Mouse (Mus musculus) forebrain, embryonic 15.5 days (tissue): ENCODE data around the gene Samd4. TPM values are rescaled to one million over a fixed set of nuclear protein-coding genes. Genes with fewer than 3 reads are reported as not detected.
"Not testable (repeated sequence)": the region's sequence is repeated elsewhere in the genome, so short reads cannot be mapped to it uniquely, and the experiment has no call there.

Source experiments
- ATAC-seq: fragments of 200-750 bp; cut with Nextera tagmentation; replicated peaks from 2 replicates; pipeline ENCODE4 v1.8.0; 2017; ENCODE audit warnings: mild to moderate bottlenecking, moderate TSS enrichment, moderate library complexity
- H3K27ac ChIP-seq: fragments of 300-500 bp; sonication (generic); replicated peaks from 2 replicates; pipeline ENCODE4 v1.5.1; 2015; ENCODE audit warnings: mild to moderate bottlenecking, inconsistent platforms
- H3K27me3 ChIP-seq: fragments of 300-500 bp; sonication (generic); 2 replicates; pipeline ENCODE4 v1.6.1; 2015; ENCODE audit warnings: inconsistent platforms
- H3K36me3 ChIP-seq: fragments of 300-500 bp; sonication (generic); 2 replicates; pipeline ENCODE4 v1.6.1; 2015; ENCODE audit warnings: mild to moderate bottlenecking, inconsistent platforms
- H3K4me1 ChIP-seq: fragments of 300-500 bp; sonication (generic); 2 replicates; pipeline ENCODE4 v1.6.1; 2015; ENCODE audit warnings: inconsistent platforms
- H3K4me2 ChIP-seq: fragments of 300-500 bp; sonication (generic); replicated peaks from 2 replicates; pipeline ENCODE4 v1.6.1; 2015; ENCODE audit warnings: mild to moderate bottlenecking, inconsistent platforms
- H3K4me3 ChIP-seq: fragments of 300-500 bp; sonication (generic); 2 replicates; pipeline ENCODE4 v1.5.1; 2015; ENCODE audit warnings: mild to moderate bottlenecking, inconsistent platforms
- H3K9ac ChIP-seq: fragments of 300-500 bp; sonication (generic); replicated peaks from 2 replicates; pipeline ENCODE4 v1.6.1; 2015; ENCODE audit warnings: mild to moderate bottlenecking, inconsistent platforms
- H3K9me3 ChIP-seq: fragments of 300-500 bp; sonication (generic); 2 replicates; pipeline ENCODE4 v1.6.1; 2016; ENCODE audit warnings: inconsistent platforms
- WGBS: fragments of 180-500 bp; shearing (Covaris S2); methylation state at CpG from one replicate; pipeline ENCODE4 v1.1.7; 2015; ENCODE audit warnings: mixed read lengths; 5-methylcytosine and 5-hydroxymethylcytosine counted together
- polyA plus RNA-seq: library from polyadenylated mRNA; unstranded; fragments of >200 nt; fragmentation: Nextera tagmentation; extraction: Ambion mirVana; gene quantifications from 2 replicates; pipeline ENCODE4 v1.2.1, GENCODE M21; 2015

Gene Samd4
- polyA plus RNA-seq, 1 experiment from 2014 or later, result 4.6 TPM

- H3K4me1 ChIP-seq, result no peaks in the 10 kb centered on the region
- H3K9me3 ChIP-seq, result no peaks in the 10 kb centered on the region
- H3K4me3 ChIP-seq, result no peak overlapping the region
- no peak overlapping the region for H3K9ac ChIP-seq
- no peaks in the 10 kb centered on the region for H3K27me3 ChIP-seq
- H3K36me3 ChIP-seq, result no peaks in the 10 kb centered on the region
- ATAC-seq, result no peak
- H3K27ac ChIP-seq, result no peak overlapping the region
- H3K4me2 ChIP-seq, result no peak overlapping the region
- WGBS, result 94% methylated on average over 3 of the region's 3 CpGs
Measured at GRCm38 (mm10) chr14:47105755-47106154, 223.1 kb downstream of the Samd4 start.

GRCm38 (mm10) chr14:47107461-47107860, 224.8 kb downstream of the Samd4 start:
- 80% methylated on average over 3 of the region's 3 CpGs for WGBS
- no peak overlapping the region for H3K4me3 ChIP-seq
- no peak overlapping the region for H3K9ac ChIP-seq
- H3K4me2 ChIP-seq, result no peak overlapping the region
- H3K36me3 ChIP-seq, result no peaks in the 10 kb centered on the region
- no peak overlapping the region for H3K27ac ChIP-seq
- no peak for ATAC-seq
- no peaks in the 10 kb centered on the region for H3K4me1 ChIP-seq
- no peaks in the 10 kb centered on the region for H3K27me3 ChIP-seq
- no peaks in the 10 kb centered on the region for H3K9me3 ChIP-seq

DNA sequence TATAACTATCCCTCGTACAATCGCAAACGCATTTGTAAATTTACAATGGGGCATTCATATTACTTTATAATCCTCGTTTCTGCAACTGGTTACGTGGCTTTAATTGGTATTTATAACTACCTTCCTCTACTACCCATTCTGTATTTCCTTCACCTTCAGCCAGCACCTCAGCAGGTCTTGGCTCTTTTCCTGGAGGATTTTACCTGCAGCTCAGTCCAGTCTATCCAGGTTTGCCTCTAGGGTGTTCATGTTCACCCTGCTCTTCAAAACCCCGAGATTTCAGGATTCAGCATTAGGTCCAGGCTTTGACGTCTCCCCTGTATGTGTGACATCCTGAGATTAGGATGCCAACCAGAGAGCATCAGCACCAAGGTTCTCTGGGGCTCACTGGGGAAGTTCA, 227.7 kb downstream of the Samd4 start:
- H3K27me3 ChIP-seq, H3K4me3 ChIP-seq, H3K9ac ChIP-seq, H3K27ac ChIP-seq, H3K4me1 ChIP-seq, H3K4me2 ChIP-seq, H3K9me3 ChIP-seq, H3K36me3 ChIP-seq, ATAC-seq: not testable (repeated sequence)
- 89% methylated on average over 7 of the region's 7 CpGs for WGBS

DNA sequence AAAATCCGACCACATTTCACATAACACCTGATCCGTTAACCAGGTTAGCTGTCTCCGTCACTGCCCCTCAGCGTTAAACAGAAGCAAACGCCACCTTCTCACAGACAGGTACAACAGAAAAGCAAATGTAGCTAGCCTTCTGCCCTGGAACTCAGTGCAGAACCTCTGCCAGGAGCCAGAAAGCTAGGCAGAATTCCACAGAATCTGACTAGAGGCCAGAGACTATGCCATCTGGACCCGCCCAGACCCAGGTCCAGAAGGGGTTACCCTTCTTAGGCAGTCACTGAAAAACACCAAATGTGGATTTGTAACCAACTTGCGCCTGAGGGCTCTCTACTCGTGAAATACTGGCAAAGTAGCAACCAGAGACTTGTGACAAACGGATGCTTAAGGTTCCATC, 228.7 kb downstream of the Samd4 start:
- Histone ChIP-seq H3K4me3 (no peak overlapping the region), H3K9me3 (no peaks in the 10 kb centered on the region), H3K27ac (no peak overlapping the region), H3K36me3 (no peaks in the 10 kb centered on the region), H3K9ac (no peak overlapping the region), H3K27me3 (no peaks in the 10 kb centered on the region), H3K4me2 (no peak overlapping the region), H3K4me1 (no peaks in the 10 kb centered on the region)
- 54% methylated on average over 9 of the region's 9 CpGs for WGBS
- no peak for ATAC-seq

DNA sequence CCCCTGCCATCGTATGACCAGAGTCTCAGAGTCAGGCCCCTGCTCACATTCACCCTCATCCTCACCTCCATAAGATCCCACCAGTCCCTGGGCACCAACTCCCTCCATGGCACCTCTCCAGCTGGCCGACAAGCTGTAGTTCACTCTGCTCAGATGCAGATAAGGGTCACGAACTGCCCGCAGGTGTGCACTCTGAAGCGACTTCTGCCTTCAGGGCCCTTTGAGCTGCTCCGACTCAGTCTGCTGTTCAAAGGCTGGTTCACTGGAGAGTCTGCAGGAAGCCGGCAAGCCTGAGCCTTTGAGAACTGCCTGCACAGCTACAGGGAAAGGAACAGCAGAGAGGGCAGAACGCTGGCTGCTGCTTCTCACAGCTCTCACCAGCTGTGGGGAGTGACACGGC, 232.5 kb downstream of the Samd4 start:
- Histone ChIP-seq H3K27ac (no peak overlapping the region), H3K4me2 (no peak overlapping the region), H3K9ac (no peak overlapping the region), H3K4me1 (no peaks in the 10 kb centered on the region), H3K9me3 (no peaks in the 10 kb centered on the region), H3K36me3 (no peaks in the 10 kb centered on the region), H3K27me3 (no peaks in the 10 kb centered on the region), H3K4me3 (no peak overlapping the region)
- ATAC-seq, result no peak
- WGBS, result 64% methylated on average over 9 of the region's 9 CpGs

GRCm38 (mm10) chr14:47116062-47116762, 233.6 kb downstream of the Samd4 start:
- Histone ChIP-seq H3K27ac (no peak overlapping the region), H3K9me3 (no peaks in the 10 kb centered on the region), H3K4me1 (no peaks in the 10 kb centered on the region), H3K36me3 (no peaks in the 10 kb centered on the region), H3K4me3 (no peak overlapping the region), H3K9ac (no peak overlapping the region), H3K4me2 (no peak overlapping the region), H3K27me3 (no peaks in the 10 kb centered on the region)
- WGBS, result 88% methylated on average over 9 of the region's 10 CpGs
- no peak for ATAC-seq

DNA sequence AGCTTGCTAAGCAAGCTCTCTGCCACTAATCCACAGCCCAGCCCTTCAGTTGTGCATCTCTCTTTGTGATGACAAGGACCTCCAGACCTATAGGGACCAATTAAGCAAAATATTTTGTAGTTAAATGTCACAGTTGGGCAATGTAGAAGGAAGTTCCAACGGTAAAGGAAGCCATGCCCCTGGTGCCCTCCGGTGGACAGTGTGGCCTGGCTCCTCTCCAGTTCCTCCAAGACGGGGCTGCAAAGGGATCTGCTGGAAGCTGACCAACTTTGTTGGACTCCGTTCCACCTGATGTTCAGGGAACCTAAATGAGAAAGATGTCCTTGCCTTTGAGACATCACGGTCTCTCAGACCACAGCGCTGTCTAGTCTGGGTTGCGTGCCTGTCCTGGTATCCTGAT, 234.9 kb downstream of the Samd4 start:
- no peaks in the 10 kb centered on the region for H3K27me3 ChIP-seq
- no peak overlapping the region for H3K4me3 ChIP-seq
- H3K4me2 ChIP-seq, result no peak overlapping the region
- H3K36me3 ChIP-seq, result no peaks in the 10 kb centered on the region
- H3K9ac ChIP-seq, result no peak overlapping the region
- no peaks in the 10 kb centered on the region for H3K9me3 ChIP-seq
- no peak for ATAC-seq
- no peak overlapping the region for H3K27ac ChIP-seq
- H3K4me1 ChIP-seq, result no peaks in the 10 kb centered on the region
- 73% methylated on average over 7 of the region's 7 CpGs for WGBS

DNA sequence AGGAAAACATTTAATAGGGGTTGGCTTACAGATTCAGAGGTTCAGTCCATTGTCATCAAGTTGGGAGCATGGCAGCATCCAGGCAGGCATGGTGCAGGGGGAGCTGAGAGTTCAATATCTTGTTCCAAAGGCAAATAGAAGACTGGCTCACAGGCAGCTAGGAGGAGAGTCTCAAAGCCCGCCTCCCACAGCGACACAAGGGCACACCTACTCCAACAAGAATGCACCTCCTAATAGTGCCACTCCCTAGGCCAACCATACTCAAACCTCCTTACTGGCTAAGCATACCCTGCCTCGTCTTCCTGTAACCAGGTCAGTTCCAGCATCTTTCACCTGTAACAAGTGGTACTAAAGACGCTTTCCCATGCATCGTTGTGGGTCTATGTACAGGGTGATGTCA, 245.3 kb downstream of the Samd4 start:
- Histone ChIP-seq H3K9ac (no peak overlapping the region), H3K27me3 (no peaks in the 10 kb centered on the region), H3K27ac (no peak overlapping the region), H3K9me3 (no peaks in the 10 kb centered on the region), H3K4me3 (no peak overlapping the region), H3K36me3 (no peaks in the 10 kb centered on the region), H3K4me1 (no peaks in the 10 kb centered on the region), H3K4me2 (no peak overlapping the region)
- 88% methylated on average over 5 of the region's 5 CpGs for WGBS
- no peak for ATAC-seq

DNA sequence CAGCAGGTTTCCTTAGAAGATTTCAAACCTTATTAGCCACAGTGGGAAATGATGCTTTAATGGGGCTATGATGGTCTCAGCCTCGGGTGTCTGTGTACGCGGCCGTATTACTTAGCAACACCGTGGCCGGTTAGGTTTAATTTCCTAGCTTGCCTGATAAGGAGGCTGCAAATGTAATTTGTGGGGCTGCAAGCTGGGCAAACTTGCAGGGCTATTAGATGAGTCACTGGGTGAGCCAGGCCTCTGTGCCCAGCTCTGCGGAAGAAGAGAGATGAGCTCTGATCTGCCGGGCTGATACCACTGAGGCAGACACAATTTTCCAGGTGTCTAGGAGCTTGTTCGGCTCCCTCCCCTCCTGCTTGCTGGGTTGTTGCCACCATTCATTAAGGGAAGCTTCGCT, 251.3 kb downstream of the Samd4 start:
- WGBS, result 78% methylated on average over 10 of the region's 10 CpGs
- H3K27ac ChIP-seq, result no peak overlapping the region
- no peak for ATAC-seq

DNA sequence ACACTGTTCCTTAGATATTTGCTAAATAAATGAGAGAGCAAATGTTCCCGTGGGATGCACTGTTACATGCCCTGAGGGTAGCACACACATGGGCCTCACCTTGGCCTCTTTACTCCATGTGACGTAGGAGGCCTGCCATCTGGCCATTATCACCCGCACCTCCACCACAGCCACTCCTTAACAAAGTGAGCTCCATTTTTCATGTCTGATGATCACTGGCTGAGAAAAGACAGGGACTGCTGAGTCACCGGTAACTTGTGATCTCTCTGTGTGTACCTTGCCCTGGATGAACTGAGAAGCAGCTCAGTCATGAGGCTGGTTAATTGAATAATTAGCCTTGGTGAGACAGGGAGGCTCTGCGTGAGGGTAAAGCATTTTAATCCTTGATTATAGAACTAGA, 254.0 kb downstream of the Samd4 start:
- no peak overlapping the region for H3K4me2 ChIP-seq
- WGBS, result 81% methylated on average over 5 of the region's 5 CpGs
- H3K4me3 ChIP-seq, result no peak overlapping the region
- H3K27me3 ChIP-seq, result no peaks in the 10 kb centered on the region
- no peaks in the 10 kb centered on the region for H3K9me3 ChIP-seq
- no peaks in the 10 kb centered on the region for H3K36me3 ChIP-seq
- no peaks in the 10 kb centered on the region for H3K4me1 ChIP-seq
- no peak for ATAC-seq
- no peak overlapping the region for H3K9ac ChIP-seq
- H3K27ac ChIP-seq, result no peak overlapping the region

More for the DNA sequence above, 251.3 kb downstream of the Samd4 start:
- H3K27me3 ChIP-seq, result no peaks in the 10 kb centered on the region
- no peak overlapping the region for H3K9ac ChIP-seq
- H3K4me2 ChIP-seq, result no peak overlapping the region
- H3K4me3 ChIP-seq, result no peak overlapping the region
- no peaks in the 10 kb centered on the region for H3K36me3 ChIP-seq
- H3K9me3 ChIP-seq, result no peaks in the 10 kb centered on the region
- no peaks in the 10 kb centered on the region for H3K4me1 ChIP-seq

DNA sequence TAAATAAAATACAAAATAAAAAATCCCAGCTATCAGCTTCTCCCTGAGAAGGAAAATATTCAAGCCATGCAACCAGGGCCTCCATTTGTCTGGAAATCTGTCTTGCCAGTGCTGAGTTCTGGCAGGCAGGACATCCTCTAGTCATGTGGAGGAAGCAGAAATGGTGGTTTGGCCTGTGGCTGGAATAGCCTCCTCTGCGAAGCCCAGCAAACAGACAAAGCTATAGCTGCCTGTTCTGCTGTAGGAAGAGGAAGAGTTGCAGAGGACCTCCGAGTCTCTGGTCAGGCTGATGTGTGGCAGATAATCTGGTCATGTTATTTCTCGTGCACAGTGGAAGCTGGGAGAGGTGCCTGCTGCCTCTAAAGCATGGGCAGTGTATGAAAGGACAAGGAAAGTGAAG, 256.2 kb downstream of the Samd4 start:
- no peaks in the 10 kb centered on the region for H3K4me1 ChIP-seq
- no peaks in the 10 kb centered on the region for H3K9me3 ChIP-seq
- H3K27ac ChIP-seq, result no peak overlapping the region
- 83% methylated on average over 3 of the region's 3 CpGs for WGBS
- no peak overlapping the region for H3K4me3 ChIP-seq
- no peaks in the 10 kb centered on the region for H3K36me3 ChIP-seq
- H3K27me3 ChIP-seq, result no peaks in the 10 kb centered on the region
- H3K9ac ChIP-seq, result no peak overlapping the region
- no peak for ATAC-seq
- H3K4me2 ChIP-seq, result no peak overlapping the region

DNA sequence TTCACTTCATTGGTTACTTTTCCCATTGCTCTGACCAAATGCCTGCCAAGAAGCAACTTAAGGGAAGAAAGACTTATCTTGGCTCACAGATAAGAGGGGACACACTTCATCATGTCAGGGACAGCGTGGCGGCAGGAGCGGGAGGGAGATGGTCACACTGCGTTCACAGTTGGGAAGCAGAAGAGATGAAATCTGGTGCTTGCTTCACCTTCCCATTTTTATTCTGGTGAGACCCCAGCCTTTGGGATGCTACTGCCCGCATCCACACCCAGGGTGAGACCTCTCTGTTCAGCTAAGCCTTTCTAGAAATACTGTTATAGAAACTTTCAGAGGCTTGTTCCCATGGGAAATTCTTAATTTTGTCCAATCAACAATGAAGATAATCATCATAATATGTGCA, 261.7 kb downstream of the Samd4 start:
- Histone ChIP-seq H3K27ac (no peak overlapping the region), H3K9me3 (no peaks in the 10 kb centered on the region; the same call in 1 of the 2 replicates), H3K4me1 (no peaks in the 10 kb centered on the region), H3K4me3 (no peak overlapping the region), H3K4me2 (no peak overlapping the region), H3K27me3 (no peaks in the 10 kb centered on the region), H3K9ac (no peak overlapping the region), H3K36me3 (no peaks in the 10 kb centered on the region)
- no peak for ATAC-seq
- 94% methylated on average over 5 of the region's 5 CpGs for WGBS

DNA sequence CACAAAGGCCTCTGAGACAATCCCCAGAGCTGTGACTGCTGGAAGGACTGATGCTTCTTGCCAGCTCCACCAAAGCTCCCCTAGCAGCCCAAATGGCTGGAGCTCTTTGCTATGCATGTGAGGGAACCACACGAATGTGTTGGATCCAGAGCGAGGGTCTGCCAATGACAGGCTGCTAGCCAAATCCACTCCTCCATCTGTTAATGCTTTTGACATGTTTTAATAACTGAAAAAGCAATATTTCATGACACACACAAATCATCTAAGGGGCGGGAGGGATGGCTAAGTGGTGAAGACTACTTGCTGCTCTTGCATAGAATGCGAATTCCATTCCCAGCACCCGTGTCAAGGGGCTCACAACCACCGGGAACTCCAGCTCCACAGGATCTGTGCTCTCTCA, 268.7 kb downstream of the Samd4 start:
- WGBS, result 90% methylated on average over 6 of the region's 6 CpGs
- no peak overlapping the region for H3K27ac ChIP-seq

More for the DNA sequence above, 268.7 kb downstream of the Samd4 start:
- no peak for ATAC-seq
- Histone ChIP-seq H3K9me3 (no peaks in the 10 kb centered on the region), H3K4me1 (no peaks in the 10 kb centered on the region), H3K4me3 (no peak overlapping the region), H3K27me3 (no peaks in the 10 kb centered on the region), H3K36me3 (no peaks in the 10 kb centered on the region), H3K4me2 (no peak overlapping the region), H3K9ac (no peak overlapping the region)
